Mouse (Mus musculus): ENCODE data around the gene Dpp8. TPM values are rescaled to one million over a fixed set of nuclear protein-coding genes. Genes with fewer than 3 reads are reported as not detected.

Dpp8 gene
- total RNA-seq, 1 experiment from 2014 or later, result 99.4 TPM

- ATAC-seq (replicated peaks; ENCODE audit: insufficient number of reproducible peaks, low FRiP score, low TSS enrichment, poor library complexity, severe bottlenecking), result no peak
These were observed 83.7 kb downstream of the Dpp8 start for GRCm38 (mm10) chr9:65115891-65116290.

GRCm38 (mm10) chr9:65117516-65117915, 85.3 kb downstream of the Dpp8 start:
- ATAC-seq (replicated peaks; ENCODE audit: insufficient number of reproducible peaks, low FRiP score, low TSS enrichment, poor library complexity, severe bottlenecking), result no peak

- ATAC-seq (replicated peaks; ENCODE audit: insufficient number of reproducible peaks, low FRiP score, low TSS enrichment, poor library complexity, severe bottlenecking), result no peak
These were observed 88.7 kb downstream of the Dpp8 start for GRCm38 (mm10) chr9:65120935-65121334.

- no peak for ATAC-seq (replicated peaks; ENCODE audit: insufficient number of reproducible peaks, low FRiP score, low TSS enrichment, poor library complexity, severe bottlenecking)
These were observed 90.3 kb downstream of the Dpp8 start for GRCm38 (mm10) chr9:65122545-65122944.

- no peak for ATAC-seq (replicated peaks; ENCODE audit: insufficient number of reproducible peaks, low FRiP score, low TSS enrichment, poor library complexity, severe bottlenecking)
These were observed 91.4 kb downstream of the Dpp8 start for GRCm38 (mm10) chr9:65123552-65124168.

- peak; percentile 16; the same call in 1 of the 2 replicates for ATAC-seq (replicated peaks; ENCODE audit: insufficient number of reproducible peaks, low FRiP score, low TSS enrichment, poor library complexity, severe bottlenecking)
These were observed 96.1 kb downstream of the Dpp8 start for GRCm38 (mm10) chr9:65128123-65128815.

- ATAC-seq (replicated peaks; ENCODE audit: insufficient number of reproducible peaks, low FRiP score, low TSS enrichment, poor library complexity, severe bottlenecking), result no peak
These were observed 99.5 kb downstream of the Dpp8 start for GRCm38 (mm10) chr9:65131717-65132116.

Other genes with a start within 250 kb of the Dpp8 start
- 221 to 285 TPM (median 274 TPM) in 3 replicates for gene Dennd4a, start 221.1 kb upstream of the Dpp8 start, total RNA-seq (2017)
- 0.19 to 0.29 TPM (median 0.21 TPM) in 3 replicates for gene Slc24a1, start 80.8 kb upstream of the Dpp8 start, total RNA-seq (2017)
- gene Ints14, start 71.5 kb upstream of the Dpp8 start, total RNA-seq (2017), result 17.2 to 23.3 TPM (median 19.5 TPM) in 3 replicates
- gene Hacd3, start 10.7 kb upstream of the Dpp8 start, total RNA-seq (2017), result 19.3 to 27.9 TPM (median 27.4 TPM) in 3 replicates
- 0.19 TPM in 2 of 3 replicates, not detected in the other for gene Igdcc4, start 69.1 kb downstream of the Dpp8 start, total RNA-seq (2017)
- gene Igdcc3, start 108.8 kb downstream of the Dpp8 start, total RNA-seq (2017), result not detected in 3 replicates
- gene Parp16, start 162.9 kb downstream of the Dpp8 start, total RNA-seq (2017), result 1.9 to 3.1 TPM (median 2.3 TPM) in 3 replicates
- gene Cilp, start 232.8 kb downstream of the Dpp8 start, total RNA-seq (2017), result not detected in 3 replicates